Mouse (Mus musculus): ENCODE data around the gene Entpd7. TPM values are rescaled to one million over a fixed set of nuclear protein-coding genes. Genes with fewer than 3 reads are reported as not detected.

Gene Entpd7
- total RNA-seq, 2 experiments from 2014 or later = 2.7 to 3.3 TPM

GRCm38 (mm10) chr19:43711971-43712370 lies 22.5 kb downstream of the Entpd7 start:
- intact Hi-C loops (cut with DNase I; ENCODE audit: low total_unique reads) = no loop called here

DNA sequence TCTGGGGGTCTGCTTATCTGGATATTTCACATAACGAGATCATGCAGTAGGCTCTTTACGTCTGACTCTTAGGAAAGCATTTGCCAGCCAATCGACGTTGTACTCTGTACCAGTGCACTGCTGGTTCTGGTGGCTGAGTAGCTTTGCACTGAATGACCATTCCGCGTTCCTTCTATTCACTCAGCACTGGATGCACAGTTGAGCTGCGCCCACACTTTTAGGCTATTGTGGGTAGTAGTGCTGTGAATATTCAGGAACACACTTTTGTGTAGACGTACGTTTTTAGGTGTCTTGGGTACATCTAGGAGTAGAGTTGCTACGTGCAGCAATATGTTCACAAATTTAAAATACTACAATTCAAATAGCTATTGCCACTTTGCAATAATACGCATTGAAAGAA lies 30.6 kb downstream of the Entpd7 start:
- intact Hi-C loops (cut with DNase I; ENCODE audit: low total_unique reads) = no loop called here
- DNase-seq = no peak

More at GRCm38 (mm10) chr19:43711971-43712370, 22.5 kb downstream of the Entpd7 start:
- DNase-seq = no peak

- intact Hi-C loops (cut with DNase I; ENCODE audit: low total_unique reads) = no loop called here
- DNase-seq = no peak
Measured at GRCm38 (mm10) chr19:43722891-43723290, 33.4 kb downstream of the Entpd7 start.

- no peak for DNase-seq
- intact Hi-C loops (cut with DNase I; ENCODE audit: low total_unique reads) = no loop called here
Measured at GRCm38 (mm10) chr19:43723501-43723900, 34.0 kb downstream of the Entpd7 start.

- intact Hi-C loops (cut with DNase I; ENCODE audit: low total_unique reads) = no loop called here
Measured at GRCm38 (mm10) chr19:43724194-43724593, 34.7 kb downstream of the Entpd7 start.

DNA sequence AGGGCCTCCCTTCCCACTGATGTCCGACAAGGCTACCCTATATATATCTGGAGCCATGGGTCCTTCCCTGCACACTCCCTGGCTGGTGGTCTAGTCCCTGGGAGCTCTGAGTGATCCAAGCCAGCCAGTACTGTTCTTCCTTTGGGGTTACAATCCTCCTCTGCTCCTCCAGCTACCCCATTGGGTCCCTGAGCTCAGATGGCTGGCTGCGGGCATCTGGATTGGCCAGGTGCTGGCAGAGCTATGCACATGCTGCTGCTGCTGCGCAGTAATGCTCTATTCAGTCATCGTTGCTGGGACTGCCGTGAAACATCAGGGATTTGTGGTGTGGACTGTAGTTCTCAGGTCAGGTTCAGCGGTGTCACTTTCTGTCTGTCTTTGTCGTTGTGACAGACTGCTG lies 35.3 kb downstream of the Entpd7 start:
- intact Hi-C loops (cut with DNase I; ENCODE audit: low total_unique reads) = no loop called here
- DNase-seq = no peak

More at GRCm38 (mm10) chr19:43724194-43724593, 34.7 kb downstream of the Entpd7 start:
- DNase-seq = no peak

GRCm38 (mm10) chr19:43726510-43727146 lies 37.2 kb downstream of the Entpd7 start:
- no peak for DNase-seq
- intact Hi-C loops (cut with DNase I; ENCODE audit: low total_unique reads) = no loop called here

DNA sequence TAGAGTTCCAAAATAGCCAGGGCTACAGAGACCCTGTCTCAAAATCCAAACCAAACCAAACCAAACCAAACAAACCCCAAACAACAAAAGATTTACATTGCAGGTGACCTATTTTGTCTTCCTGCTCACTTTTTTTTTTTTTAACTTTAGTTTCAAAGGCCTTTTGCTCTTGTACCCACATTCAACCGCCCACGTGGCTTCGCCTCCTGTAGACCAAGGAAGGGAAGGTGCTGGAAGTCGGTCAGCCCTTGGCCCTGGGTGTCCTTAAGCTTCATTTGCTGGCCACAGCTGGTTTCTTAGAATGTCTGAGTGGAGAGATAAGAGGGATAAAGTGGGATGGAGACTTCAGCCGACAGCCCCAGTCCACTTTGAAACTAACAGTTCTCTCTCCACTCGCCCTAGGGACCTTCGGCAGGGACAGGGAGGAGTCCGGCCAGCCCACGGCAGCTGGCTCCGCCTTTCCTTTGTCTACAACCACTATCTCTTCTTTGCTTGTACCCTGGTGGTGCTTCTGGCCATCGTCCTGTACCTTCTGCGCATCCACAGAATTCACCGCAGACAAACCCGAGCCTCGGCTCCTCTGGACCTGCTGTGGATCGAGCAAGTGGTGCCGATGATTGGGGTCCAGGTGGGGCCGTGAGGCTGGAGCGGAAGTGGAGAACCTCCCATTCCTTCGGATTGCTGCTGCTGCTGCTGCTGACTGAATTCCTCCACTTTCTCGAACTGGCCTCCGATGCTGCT lies 40.0 kb downstream of the Entpd7 start:
- DNase-seq = no peak
- intact Hi-C loops (cut with DNase I; ENCODE audit: low total_unique reads) = no loop called here

GRCm38 (mm10) chr19:43730037-43730428 lies 40.6 kb downstream of the Entpd7 start:
- intact Hi-C loops (cut with DNase I; ENCODE audit: low total_unique reads) = no loop called here
- DNase-seq = no peak

DNA sequence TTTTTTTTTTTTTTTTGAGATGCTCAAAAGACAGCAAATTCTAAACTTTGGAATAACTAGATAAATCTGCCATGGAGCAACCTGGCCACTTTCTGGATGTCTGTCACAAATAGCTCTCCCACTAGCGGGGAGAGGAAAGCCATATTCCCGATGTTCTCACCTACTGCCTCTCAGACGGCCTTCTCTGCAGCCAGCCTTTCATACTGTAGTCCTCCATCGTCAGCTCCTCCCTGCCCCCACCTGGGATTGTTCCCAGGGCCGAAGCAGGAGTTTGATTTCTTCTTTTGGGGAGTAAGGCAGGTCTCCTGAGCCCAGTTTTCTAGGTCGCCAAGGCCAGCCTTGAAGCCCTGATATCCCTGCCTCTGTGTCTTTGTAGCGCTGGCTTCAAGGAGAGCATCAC lies 41.7 kb downstream of the Entpd7 start:
- no peak for DNase-seq
- intact Hi-C loops (cut with DNase I; ENCODE audit: low total_unique reads) = no loop called here

DNA sequence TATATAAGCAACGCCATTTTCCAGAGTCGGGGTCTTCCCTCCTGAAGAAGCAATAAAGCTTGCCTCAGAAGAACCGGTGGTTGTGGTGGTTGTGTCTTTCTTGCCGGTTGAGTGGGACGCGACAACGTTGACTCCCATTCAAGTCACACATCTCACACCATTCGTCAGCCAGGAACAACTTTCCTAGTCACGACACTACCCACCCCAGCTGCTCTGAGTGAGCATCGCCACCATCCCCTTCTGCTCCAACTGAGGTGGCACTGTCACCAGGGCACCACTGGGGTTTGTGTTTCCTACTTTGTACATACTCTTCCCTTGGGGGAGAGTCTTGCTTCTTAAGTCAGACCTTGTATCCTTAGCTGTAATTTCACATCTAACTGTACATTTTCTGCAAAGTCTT lies 48.9 kb downstream of the Entpd7 start:
- intact Hi-C loops (cut with DNase I; ENCODE audit: low total_unique reads) = no loop called here
- no peak for DNase-seq

DNA sequence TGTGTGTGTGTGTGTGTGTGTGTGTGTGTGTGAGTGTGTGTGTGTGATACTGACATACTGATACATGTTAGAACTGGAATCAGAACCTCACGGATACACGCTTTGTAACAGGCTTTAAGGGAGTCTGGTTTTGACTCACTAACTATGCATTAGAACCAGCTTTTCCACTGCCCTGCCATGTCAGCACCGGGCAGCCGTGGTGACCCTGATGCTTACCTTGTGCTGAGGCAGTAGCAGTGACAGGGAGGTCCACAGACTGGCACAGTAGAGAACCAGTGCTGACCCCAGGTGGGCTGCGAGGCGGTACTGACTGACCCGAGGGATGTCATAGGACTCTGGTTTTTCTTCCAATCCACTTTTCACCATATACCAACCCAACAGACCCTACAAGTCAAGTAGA lies 53.9 kb downstream of the Entpd7 start:
- DNase-seq = no peak
- intact Hi-C loops (cut with DNase I; ENCODE audit: low total_unique reads) = no loop called here

DNA sequence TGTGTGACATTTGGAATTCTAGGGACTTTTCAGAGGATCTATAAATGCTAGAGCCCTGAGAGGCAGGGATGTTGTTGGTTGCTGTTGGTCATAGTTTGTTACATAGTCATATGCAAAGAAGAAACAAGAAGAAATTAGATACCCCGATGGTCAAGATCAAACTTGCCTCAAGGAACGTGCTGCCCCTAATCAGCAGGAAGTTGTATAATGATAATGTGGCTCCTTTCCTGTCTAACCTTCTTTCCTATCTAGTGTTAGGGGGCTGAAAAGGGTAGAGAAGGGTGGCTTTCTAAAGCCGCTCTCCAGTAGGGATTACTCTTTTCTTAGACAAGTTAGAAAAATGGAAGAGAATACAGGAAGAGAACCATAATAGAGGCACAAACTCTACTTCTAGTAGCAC lies 56.3 kb downstream of the Entpd7 start:
- DNase-seq = no peak
- intact Hi-C loops (cut with DNase I; ENCODE audit: low total_unique reads) = no loop called here

- intact Hi-C loops (cut with DNase I; ENCODE audit: low total_unique reads) = no loop called here
- no peak for DNase-seq
Measured at GRCm38 (mm10) chr19:43747877-43748276, 58.4 kb downstream of the Entpd7 start.

- intact Hi-C loops (cut with DNase I; ENCODE audit: low total_unique reads) = no loop called here
Measured at GRCm38 (mm10) chr19:43750008-43750407, 60.5 kb downstream of the Entpd7 start.

GRCm38 (mm10) chr19:43752489-43753225 lies 63.2 kb downstream of the Entpd7 start, which contains the start of the genes Cutc and Cox15:
Gene Cutc (plus strand): TSS chr19:43752996.
Gene Cox15 (minus strand): TSS chr19:43753000.
- intact Hi-C loops (cut with DNase I; ENCODE audit: low total_unique reads) = no loop called here
- DNase-seq = peak; percentile 97

More at GRCm38 (mm10) chr19:43750008-43750407, 60.5 kb downstream of the Entpd7 start:
- DNase-seq = no peak

- peak; percentile 91 for DNase-seq
- intact Hi-C loops (cut with DNase I; ENCODE audit: low total_unique reads) = no loop called here
Measured at GRCm38 (mm10) chr19:43753226-43753835, 63.9 kb downstream of the Entpd7 start.

- intact Hi-C loops (cut with DNase I; ENCODE audit: low total_unique reads) = no loop called here
- DNase-seq = no peak
Measured at GRCm38 (mm10) chr19:43754237-43754636, 64.8 kb downstream of the Entpd7 start.

DNA sequence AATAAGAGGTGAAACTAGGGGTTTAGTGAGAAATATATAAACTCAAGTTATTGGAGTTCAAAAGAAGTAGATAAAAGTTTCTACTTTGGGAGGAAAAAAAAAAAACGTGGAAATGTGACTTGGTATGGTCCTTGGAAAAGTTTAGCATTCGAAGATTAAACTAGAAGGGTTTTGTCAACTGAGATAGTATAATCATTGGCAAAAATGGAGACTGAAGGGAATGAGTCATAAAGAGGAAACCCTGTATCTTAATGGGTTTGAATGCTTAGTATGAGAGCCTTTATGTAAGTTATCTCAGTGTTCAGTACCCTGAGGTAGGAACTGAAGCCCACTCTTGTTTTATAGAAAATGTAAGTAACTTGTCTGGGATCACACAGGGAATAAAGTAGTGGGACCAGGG lies 65.4 kb downstream of the Entpd7 start:
- intact Hi-C loops (cut with DNase I; ENCODE audit: low total_unique reads) = no loop called here

DNA sequence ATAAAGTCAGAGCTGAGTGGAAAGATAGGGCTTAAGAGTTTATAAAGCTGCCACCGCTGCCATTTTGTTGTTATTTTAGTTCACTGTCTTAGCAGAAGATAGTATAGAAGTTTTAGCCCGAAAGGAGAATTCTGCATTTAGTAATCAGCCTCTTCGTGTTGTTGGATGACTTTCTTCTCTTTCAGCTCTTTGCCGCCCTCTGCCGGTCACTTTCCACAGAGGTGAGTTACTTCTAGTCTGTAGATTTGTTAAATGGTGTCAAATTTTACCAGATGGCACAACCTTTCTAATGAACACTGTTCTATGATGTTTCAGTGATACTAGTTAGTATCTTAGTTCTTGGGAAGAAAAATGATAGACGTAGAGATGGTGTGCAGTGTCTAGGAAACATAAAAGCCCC lies 71.0 kb downstream of the Entpd7 start:
- DNase-seq = peak; percentile 62
- intact Hi-C loops (cut with DNase I; ENCODE audit: low total_unique reads) = loop anchor here (5.0 kb wide), 1 partner anchor 128 kb away; no protein-coding TSS in a partner anchor

More for the DNA sequence above, 65.4 kb downstream of the Entpd7 start:
- DNase-seq = no peak

Measured in gastrocnemius, postnatal 14 days (tissue).